Mouse (Mus musculus) mouse trophoblast stem cell (cell line): ENCODE measurements around the gene Ptpn7.

Source experiments
- in situ Hi-C, 2 experiments: fragments of 300-500 bp; cut with MseI, MboI; formaldehyde crosslinking; loops; 2 replicates in 1 of 2; 3 replicates in 1 of 2; pipeline ENCODE4 v1.15.1; 2025

The Ptpn7 gene

DNA sequence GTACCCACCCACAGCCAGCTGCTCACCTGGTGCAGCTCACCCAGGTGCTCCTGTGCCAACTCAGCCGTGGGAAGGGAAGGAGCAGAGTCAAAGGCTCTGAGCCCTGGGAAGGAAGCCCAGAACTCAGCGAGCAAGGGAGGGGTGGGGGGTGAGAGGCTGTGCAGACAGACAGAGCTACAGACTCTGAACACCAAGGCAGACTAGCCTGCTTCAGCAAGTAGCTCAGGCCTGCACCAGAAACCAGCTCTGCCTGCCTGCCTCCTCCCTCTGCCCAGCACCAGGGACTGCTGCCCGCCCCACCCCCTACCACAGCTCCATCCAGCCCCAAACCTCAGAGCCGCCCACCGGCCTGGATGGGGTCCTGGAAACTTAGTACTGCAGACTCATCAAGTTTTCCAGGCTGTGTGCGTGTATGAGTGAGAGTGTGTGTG is 4.5 kb upstream of the Ptpn7 start:
- in situ Hi-C loops: no loop called here

DNA sequence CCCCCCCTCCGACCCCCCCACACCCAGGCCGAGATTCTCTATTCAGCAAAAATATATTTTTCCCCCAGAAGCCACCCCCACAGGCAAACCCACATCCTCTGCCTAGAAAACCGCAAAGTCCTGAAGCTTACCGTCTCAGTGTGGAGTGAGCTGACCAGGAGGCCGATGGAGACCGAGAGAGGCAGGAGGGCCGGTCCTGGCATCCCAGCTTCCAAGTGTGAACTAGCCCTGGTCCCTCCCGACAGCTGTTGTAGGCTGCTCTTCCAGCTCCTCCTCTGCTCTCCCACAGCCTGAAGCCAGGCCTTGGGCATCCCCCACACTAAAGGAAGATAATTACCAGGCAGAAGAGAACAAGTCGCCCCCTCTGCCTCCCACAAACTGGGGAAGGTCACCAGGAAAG is 3.5 kb upstream of the Ptpn7 start:
- in situ Hi-C loops: no loop called here

DNA sequence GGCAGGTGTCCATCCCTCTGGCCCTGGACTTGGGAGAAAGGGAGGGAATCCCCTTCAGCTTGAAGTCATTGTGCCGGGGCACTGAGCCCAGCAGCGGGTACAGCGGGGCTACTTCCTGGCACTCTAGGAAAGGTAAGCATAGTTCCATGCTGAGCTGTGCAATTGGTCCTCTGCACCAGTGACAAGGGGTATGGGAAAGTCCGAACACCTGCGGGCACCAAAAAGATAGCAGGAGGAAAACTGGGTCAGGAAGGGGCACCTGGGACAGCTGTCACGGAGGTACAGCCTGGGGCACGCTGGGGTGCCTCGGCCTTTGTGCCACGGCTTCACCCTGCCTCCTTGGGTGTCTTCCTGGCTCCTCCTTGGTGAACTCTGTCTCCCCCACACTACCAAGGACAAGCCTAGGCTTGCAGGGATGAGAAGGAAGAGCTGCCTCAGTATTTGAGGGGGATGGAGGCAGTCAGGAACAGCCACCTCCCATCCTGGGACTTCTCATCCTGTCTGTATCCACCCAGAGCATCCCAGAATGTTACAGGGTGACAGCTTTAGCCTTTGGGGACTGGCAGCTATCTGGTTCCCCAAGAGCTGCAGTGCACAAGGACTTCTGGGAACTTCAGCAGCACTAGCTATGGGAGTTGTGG is 2.8 kb upstream of the Ptpn7 start:
- in situ Hi-C loops: no loop called here

DNA sequence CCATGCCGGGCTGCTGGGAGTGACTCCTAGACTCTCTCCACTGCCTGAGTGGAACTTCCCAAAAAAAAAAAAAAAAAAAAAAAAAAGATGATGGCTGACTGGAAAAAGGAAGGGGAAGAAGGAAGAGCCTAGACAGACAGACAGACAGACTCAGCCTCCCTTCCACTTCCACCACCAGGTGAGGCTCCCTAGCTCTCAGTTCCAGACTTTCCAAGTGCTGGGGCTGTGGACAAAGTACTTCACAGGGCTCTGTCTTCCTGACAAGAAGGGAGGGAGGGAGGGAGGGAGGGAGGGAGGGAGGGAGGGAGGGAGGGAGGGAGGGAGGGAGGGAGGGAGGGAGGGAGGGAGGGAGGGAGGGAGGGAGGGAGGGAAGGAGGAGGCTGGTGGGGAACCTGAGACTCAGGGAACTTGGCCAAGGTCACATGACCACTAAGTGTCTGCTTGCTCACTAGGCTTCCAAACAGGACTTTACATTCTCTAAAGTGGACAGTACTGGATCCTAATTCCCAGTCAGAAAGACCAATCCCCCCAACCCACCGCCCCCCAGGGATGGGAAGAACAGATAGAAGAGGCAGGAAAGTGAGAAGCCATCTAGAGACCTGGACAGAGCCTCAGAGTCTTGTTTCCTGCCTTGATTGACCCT is 2.0 kb upstream of the Ptpn7 start:
- in situ Hi-C loops: no loop called here

DNA sequence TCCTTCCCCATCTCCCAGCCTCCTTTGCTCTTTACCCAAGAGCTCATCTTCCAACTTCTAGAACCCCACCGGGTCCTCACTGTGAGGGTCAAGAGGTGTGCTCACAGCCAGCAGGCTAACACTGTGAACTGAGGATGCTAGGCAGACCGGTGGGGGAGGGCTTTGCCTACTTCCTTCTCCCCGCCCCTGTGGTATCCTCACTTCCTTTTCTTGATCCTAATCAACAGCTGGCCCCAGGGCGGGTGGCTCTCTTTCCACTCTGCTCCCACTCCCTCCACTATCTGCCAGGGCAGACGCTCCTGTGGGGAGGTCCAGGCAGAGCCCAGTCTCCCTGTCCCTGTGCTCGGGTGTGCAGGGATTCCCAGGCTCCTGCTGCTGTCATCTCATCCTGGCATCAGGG is 1.5 kb upstream of the Ptpn7 start:
- in situ Hi-C loops: no loop called here

DNA sequence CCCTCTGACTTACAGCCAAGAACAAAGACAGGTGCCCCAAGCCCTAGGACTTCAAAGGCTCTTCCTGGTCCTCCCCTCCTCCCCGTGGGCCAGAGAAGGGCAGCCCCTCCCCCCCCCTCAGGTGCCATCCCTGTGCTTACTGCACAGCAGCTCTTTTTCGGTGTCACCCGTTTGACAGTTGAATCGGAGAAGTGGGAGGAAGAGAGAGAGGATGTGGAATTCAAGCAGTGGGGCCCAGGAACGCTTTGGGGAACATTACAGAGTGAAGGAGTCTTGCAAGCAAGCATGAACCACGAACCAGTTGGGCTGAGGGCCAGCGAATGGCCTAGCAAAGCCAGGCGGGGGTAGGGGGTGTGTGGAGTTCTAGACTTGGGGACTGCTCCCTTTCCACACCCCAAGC is 940 bp upstream of the Ptpn7 start:
- in situ Hi-C loops: no loop called here

DNA sequence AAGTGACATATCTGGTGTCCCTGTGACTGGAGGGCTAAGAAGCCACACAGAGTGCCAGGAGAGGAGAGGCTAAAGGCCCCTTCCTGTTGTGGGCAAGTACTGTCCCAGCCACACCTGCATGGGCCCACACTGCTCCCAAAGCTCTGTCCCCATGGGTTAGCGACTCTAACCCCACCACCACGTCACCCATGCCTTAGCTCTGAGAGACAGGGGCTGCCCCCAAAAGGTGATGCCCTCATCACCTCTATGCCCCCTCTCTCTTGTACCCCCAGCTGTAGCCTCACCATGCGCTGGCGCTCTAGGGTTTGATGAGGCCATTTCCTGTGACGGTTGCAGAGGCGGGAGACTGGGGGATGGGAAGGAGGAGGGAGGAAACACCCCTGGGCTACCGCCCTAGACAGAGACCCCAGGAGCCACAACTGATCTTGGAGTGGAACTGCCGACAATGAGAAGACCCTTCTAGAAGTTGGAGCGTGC is 431 bp downstream of the Ptpn7 start:
- in situ Hi-C loops: no loop called here

DNA sequence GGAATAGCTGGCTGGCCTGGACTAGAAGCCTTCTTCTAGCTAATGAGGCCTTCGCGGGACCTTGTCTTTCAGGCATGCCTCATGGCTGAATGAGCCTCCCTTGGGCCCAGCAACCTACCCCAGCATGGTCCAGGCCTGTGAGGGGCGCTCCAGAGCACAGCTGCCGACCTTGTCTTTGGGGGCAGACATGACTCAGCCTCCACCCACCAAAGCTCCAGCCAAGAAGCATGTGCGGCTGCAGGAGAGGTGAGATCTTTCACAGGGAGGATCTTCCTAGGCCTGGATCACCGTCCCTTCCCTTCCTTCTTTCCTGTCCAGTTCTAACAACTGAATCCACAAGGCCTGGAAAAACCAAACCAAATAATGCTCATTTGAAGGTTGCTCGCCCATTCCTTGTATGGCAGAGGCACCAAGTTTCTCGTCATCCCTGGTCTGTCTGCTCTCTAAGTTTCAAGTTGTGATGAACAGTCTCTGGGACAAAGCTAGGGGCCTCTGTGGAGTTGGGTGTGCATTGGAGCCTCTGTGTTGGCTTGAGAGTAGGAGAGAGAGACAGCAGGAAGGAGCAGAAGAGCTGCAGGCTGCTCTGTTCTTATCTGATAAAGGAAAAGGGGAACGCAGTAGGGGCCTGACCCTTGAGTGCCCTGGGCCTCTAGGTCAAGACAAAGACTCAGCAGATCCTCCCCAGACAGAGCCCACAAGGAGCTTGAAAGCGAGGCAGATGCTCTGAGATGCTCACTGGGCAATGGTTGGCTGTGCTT is 1.4 kb downstream of the Ptpn7 start:
- in situ Hi-C loops: no loop called here

DNA sequence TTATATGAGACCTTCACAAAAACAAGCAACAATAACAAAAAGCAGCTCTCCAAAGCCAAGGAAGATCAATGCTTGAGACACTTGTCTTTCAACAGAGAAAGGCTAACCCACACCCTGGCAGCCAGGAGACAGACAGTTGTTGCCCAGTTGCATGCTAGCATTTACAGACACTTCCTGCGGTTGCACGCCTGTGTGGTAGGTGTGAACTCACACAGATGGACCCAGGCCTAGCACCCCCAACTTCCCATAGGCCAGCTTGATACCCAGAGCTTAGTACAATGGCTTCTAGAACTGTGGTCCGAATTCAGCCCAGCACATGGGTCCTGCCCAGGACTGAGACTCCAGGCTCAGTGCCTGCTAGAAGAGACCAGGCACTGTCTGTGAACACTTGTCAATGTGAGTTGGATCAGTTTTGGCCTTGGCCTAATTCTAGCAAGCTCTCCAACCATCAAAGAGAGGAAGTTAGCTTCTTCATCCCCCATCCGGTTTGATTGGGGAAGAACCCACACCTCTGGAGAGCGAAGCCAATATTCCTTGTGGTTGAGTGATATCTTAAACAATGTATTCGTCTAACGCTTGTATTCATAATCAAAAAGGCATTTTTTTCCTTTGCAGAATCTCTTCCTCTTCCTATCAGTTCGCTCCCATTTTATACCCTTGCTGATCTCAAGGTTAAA is 2.7 kb downstream of the Ptpn7 start:
- in situ Hi-C loops: no loop called here

DNA sequence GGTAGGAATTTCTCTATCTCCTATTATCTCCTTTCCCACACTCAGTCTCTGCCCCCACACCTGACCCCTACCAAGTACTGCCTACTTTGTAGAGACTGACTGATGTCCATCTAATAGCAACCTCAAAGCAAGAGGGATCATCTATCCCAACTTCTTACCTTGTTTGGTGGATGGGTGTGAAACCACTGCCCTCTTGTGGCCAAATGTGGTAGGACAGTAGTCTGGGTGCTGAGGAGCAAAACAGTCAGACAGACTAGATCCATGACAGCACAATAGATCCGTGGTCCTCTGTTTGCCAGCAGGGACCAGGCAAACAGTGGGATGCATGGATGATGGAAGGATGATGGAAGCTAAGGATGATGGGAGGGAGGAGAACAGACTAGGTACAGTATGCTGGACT is 4.0 kb downstream of the Ptpn7 start:
- in situ Hi-C loops: no loop called here

DNA sequence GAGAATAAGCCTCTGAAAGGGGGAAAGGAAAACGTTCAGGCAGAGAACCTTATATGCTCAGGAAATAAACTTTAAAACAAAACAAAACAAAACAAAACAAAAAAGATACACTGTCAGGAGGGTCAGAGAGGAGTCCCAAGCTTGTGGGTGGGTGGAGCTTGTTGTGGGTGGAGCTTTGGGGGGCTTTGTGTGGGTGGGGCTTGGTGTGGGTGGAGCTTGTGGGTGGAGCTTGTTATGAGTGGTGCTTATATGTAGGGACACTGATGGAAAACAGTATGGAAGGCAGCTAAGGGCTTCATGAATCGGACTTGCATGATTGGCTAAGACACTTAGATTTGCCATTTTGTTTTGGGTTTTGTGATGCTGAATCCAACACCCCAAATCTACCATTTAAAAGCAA is 7.4 kb downstream of the Ptpn7 start:
- in situ Hi-C loops: no loop called here

DNA sequence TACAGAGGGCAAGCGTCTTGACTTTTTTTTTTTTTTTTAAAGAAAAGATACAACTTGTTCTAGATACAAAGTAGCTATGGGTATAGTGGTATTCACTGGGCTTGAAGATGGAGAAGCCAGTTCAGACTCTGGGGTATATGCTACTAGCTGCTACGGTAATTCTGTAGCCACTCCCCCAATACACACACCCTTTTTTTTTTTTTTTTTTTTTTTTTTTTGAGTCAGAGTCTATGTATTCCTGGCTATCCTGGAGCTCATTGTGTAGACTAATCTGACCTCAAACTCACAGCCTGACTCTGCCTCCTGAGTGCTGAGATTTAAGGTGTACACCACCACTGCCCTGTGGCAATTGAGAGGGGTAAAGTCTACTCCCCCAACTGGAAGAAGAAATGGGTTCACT is 10.0 kb downstream of the Ptpn7 start:
- in situ Hi-C loops: no loop called here

DNA sequence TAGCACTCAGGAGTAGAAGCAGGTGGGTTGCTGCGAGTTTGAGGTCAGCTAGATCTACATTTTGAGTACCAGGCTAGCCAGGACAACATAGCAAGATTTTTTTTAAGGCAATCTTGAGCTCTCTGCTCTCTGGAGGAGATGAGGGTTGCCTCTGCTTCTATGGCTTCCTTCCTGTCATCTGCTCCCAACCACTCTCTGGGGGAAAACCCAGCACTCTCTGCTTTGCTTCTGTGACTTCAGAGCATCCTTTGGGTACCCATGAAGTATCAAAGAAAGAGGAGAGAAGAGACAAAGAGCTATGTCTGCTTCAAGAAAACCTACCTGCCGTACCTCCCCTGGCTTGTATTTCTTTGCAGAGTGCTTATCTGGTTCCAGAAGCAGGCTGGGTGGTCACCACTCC is 11.4 kb downstream of the Ptpn7 start:
- in situ Hi-C loops: no loop called here

DNA sequence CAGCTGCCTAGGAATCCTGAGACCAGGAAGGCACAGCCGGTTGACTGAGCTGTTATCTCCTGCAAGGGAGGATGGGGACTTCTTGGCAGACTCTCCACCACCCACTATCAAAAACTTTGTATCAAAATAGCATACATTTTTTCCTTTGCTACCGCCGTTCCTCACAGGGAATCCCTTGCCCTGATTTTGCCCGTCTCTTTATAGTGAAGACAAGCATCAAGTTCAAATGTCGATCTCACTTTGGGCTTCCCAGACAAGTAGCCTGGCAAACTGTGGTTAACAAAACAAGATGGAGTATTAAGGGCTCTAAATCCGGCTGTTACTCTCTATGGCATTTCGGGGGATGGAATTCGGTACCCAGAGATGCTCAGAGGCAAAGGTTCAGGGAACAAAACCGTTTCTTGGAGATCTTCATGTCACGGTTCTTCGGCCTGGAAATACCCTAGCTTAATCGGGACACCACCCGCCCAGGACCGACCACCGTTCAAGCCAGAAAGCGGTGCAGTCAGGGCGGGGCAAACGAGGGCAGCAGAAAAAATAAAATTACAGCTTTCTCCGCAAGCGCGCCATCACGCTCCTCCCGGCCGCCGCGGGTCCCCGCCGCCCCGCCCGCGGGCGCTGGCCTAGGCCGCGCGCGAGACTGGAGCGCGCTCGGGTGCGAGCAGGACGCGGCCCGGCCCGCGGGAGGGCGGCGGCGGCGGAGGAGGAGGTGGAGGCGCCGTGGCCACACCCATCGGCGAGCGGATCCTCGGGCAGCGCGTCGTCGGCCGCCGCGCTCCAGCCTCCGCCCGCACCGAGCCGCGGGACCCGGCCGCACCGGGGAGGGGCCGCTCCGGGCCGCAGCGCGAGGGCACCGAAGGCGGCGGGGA is 13.8 kb downstream of the Ptpn7 start, which contains the start of gene Arl8a:
Gene Arl8a (plus strand): TSS at position 748 of the 869 bp plus-strand sequence.
- in situ Hi-C loops: no loop called here

DNA sequence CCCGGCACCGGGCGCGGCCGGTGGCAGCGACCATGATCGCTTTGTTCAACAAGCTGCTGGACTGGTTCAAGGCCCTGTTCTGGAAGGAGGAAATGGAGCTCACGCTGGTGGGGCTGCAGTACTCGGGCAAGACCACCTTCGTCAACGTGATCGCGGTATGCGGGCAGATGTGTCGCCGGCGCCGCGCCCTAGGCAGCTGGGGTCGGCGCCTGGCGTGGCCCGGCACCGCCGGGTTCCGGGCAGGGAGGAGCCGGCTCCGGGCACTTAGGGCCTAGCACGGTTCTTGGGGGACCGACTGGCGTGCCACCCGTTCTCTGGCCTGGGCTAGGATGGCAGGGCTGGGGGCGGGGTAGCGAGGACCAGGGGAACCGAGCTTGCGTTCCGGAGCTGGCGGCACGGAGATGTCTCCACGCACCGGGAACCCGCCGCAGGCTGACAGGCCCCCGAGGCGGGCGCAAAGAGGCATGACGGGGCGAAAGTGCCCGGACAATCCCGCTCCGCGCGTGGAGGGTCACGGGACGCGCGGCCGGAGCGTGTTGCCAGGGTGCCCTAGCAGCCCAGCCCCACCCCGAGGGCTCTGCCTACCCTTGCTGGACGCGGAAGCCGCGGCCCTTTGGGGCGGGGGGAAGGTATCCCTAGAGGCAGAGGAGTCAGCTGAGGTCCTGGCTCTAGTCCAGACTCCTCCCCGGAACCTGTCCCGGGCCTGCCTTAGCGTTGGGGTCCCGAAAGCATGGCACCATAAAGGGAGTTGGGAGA is 14.6 kb downstream of the Ptpn7 start:
- in situ Hi-C loops: no loop called here

DNA sequence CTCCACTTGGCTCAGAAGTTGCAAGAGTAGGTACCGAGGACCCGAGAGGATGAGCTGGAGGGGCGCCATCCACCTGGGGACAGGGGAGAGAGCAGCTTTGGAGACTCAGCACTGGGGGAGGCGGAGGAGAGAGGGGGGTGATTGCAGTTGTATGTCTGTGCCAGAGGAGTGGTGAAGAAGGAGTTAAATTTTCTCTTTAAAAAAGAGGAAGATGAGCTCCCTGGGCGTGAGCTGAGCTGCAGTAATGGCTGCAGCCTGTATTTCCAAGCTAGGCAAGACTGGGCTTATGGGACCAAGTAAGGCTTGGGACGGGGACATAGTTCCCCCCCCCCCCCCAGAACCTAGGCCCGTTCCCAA is 15.2 kb downstream of the Ptpn7 start:
- in situ Hi-C loops: no loop called here

DNA sequence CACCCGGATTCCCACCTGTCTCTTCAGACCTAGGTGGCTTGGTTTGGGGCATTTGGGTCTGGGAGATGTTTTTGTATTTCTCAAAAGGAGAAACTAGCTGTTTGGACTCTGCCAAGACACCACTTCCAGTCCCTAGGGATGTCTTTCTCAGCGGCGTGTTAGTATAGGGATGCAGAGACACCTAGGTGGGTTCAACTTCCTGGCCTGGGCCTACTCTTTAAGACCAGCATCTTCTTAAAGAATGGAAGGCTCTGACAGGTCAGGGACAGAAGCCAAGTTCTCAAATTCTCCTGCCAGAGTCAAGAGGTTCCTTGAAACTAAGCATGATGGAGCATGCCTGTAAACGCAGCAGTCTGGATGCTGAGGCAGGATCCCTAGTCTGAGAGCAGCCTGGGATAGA is 16.0 kb downstream of the Ptpn7 start:
- in situ Hi-C loops: no loop called here

DNA sequence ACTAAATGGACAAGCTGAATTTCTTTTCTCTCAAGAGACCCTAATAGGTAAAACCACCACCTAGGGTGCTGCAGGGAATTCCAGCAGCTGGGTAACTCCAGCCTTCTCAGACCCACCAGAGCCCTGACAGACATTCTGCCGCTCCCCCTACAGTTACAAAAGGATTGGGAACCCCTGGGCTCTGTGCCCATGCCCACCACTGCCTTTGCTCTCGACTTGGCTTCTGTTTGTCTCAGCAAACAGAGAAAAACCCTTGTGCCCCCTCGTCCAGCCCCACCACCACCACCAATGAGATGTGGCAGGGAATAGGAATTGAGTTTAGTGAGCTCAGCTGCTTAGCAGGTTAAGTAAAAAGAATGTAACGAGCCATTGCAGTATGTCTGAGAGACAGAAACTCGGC is 16.5 kb downstream of the Ptpn7 start:
- in situ Hi-C loops: no loop called here

DNA sequence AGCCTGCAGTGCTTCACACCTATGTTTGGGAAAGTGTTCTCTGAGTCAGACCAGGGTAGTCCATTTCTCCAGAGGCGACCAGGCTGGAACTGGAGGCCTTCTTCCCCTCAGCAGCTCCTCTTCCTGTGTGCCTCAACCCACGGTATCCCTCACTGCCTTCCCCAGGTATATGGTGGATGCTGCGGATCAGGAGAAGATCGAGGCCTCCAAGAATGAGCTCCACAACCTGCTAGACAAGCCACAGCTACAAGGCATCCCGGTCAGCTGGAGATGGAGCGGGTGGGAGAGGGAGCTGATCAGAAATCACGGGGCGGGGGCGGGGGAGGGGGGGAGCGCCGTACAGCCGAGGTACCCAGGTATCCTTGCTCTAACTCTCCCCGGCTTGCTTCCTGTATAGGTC is 21.5 kb downstream of the Ptpn7 start:
- in situ Hi-C loops: no loop called here

DNA sequence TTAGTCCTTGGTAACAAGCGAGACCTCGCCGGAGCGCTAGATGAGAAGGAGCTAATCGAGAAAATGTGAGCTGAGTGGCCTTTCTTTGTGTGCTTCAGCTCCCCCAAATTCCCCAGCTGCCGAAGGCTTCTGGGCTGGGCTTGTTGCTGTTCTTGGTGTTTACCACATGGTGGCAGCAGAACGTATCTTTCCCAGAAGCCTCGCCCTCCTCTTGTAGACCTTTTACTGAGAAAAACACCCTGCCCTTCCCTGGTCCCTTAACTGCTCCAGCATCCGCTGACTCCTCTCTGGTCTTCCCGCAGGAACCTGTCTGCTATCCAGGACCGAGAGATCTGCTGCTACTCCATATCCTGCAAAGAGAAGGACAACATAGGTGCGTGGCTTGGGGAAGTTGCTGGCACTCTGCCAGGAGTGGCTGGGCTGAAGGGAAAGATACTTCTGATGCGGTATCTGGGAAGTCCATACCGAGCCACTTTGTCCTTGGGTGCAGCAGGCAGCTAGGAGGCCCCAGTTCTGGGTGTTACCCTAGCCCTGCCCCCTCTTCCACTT is 22.0 kb downstream of the Ptpn7 start:
- in situ Hi-C loops: no loop called here
